Comparison of ENCODE assay signal across 11 mouse cellular contexts in the genomic region with DNA sequence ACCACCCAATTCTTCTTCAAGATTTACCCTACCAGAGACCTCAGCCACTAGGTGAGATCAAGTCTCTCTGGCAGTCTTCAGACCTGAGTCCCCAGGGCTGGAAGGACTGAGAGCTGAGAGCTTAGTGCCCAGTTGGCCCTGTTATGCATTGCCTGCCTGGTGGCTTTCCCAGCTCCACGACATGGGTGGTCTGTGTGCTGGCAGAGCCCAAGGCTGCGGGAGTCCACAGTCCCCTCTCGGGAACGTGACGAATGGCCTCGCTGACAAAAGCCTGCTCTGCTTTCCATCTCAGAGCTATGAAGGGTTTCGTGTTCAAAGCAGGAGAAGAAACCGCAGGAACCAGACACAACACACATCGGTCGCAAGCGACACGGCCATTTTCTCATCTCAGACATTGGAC.
DNase-seq lines count a peak whose midpoint lies in the region; ATAC-seq lines count a peak whose summit lies in the region.
"Had no signal": no experiment of that assay in that cellular context is flagged by ENCODE, and none has a peak within 500 bp of the region (broad histone marks: within the 10 kb centered on the region; RNA-seq: fewer than 3 reads in every experiment).

No protein-coding gene starts in this region.

- no peak overlapping the region; the same call in 1 of the 2 replicates for H3K4me2 ChIP-seq in hindbrain, embryonic 11.5 days (replicated peaks; ENCODE audit: low read depth, low read length)
- no peak overlapping the region; the same call in 1 of the 2 replicates for H3K4me2 ChIP-seq in hindbrain, embryonic 13.5 days
- no peak overlapping the region for H3K4me2 ChIP-seq in embryonic facial prominence, embryonic 13.5 days

- WGBS in hindbrain, embryonic 11.5 days = 37% methylated on average over 12 of the region's 12 CpGs
- WGBS in hindbrain, embryonic 13.5 days = 30% methylated on average over 12 of the region's 12 CpGs
- WGBS in embryonic facial prominence, embryonic 13.5 days = 50% methylated on average over 12 of the region's 12 CpGs

- H3K4me3 ChIP-seq in hindbrain, embryonic 11.5 days (ENCODE audit: low read depth, low read length) = no peak overlapping the region
- no peak overlapping the region for H3K4me3 ChIP-seq in hindbrain, embryonic 13.5 days
- no peak overlapping the region for H3K4me3 ChIP-seq in embryonic facial prominence, embryonic 13.5 days

- no peaks in the 10 kb centered on the region for H3K9me3 ChIP-seq in hindbrain, embryonic 11.5 days (ENCODE audit: control insufficient read depth, low read length)
- H3K9me3 ChIP-seq in hindbrain, embryonic 13.5 days = no peaks in the 10 kb centered on the region
- 0 out of 2 replicates have a peak, but pooled peaks cover 2% of the 10 kb centered on the region for H3K9me3 ChIP-seq in embryonic facial prominence, embryonic 13.5 days

- H3K27ac ChIP-seq in hindbrain, embryonic 11.5 days (ENCODE audit: low read depth, low read length) = no peak overlapping the region
- no peak overlapping the region for H3K27ac ChIP-seq in hindbrain, embryonic 13.5 days
- 0 out of 2 replicates have a peak overlapping the region, but pooled peaks have one; percentile 40 for H3K27ac ChIP-seq in embryonic facial prominence, embryonic 13.5 days

- H3K4me1 ChIP-seq in hindbrain, embryonic 11.5 days (replicated peaks; ENCODE audit: control insufficient read depth, insufficient read depth, low read length) = no peaks in the 10 kb centered on the region; the same call in 1 of the 2 replicates
- H3K4me1 ChIP-seq in hindbrain, embryonic 13.5 days (replicated peaks) = peaks cover 6% of the 10 kb centered on the region; the same call in 1 of the 2 replicates
- H3K4me1 ChIP-seq in embryonic facial prominence, embryonic 13.5 days = peaks cover 17% of the 10 kb centered on the region

- no peaks in the 10 kb centered on the region; the same call in 1 of the 2 replicates for H3K27me3 ChIP-seq in hindbrain, embryonic 11.5 days (ENCODE audit: control insufficient read depth, insufficient read depth, low read length)
- peaks cover 20% of the 10 kb centered on the region; the same call in 1 of the 2 replicates for H3K27me3 ChIP-seq in hindbrain, embryonic 13.5 days
- H3K27me3 ChIP-seq in embryonic facial prominence, embryonic 13.5 days = no peaks in the 10 kb centered on the region

- ATAC-seq in hindbrain, embryonic 11.5 days (ENCODE audit: low FRiP score) = no peak; the same call in 1 of the 2 replicates
- no peak for ATAC-seq in hindbrain, embryonic 13.5 days (ENCODE audit: low FRiP score)
- no peak for ATAC-seq in embryonic facial prominence, embryonic 13.5 days (ENCODE audit: insufficient number of reproducible peaks, insufficient read depth, low FRiP score, low TSS enrichment, low read depth)
- ATAC-seq in megakaryocyte progenitor cell, adult 5-6 weeks (replicated peaks; ENCODE audit: poor library complexity) = no peak

- DNase-seq in hindbrain, embryonic 11.5 days (ENCODE audit: low spot score) = peak; percentile 34
- peak; percentile 68 for DNase-seq in embryo, embryonic 11 days
- DNase-seq in mesoderm, embryonic 11.5 days (ENCODE audit: low read depth, low spot score) = peak; percentile 72
- DNase-seq in kidney, adult 18-20 months = no peak
- DNase-seq: cerebellum, adult 11 months; heart, adult 18-20 months; kidney, adult 11 months; lung, postnatal 36 days had no signal

- H3K9ac ChIP-seq in hindbrain, embryonic 11.5 days (ENCODE audit: low read depth, low read length) = no peak overlapping the region
- H3K9ac ChIP-seq in hindbrain, embryonic 13.5 days = no peak overlapping the region
- H3K9ac ChIP-seq in embryonic facial prominence, embryonic 13.5 days = no peak overlapping the region

- H3K36me3 ChIP-seq in hindbrain, embryonic 11.5 days (ENCODE audit: control insufficient read depth, insufficient read depth, low read length) = no peaks in the 10 kb centered on the region
- H3K36me3 ChIP-seq in hindbrain, embryonic 13.5 days = no peaks in the 10 kb centered on the region
- no peaks in the 10 kb centered on the region for H3K36me3 ChIP-seq in embryonic facial prominence, embryonic 13.5 days
